Mouse (Mus musculus) heart, postnatal 0 days (tissue): ENCODE results near the gene Actl11. TPM values are rescaled to one million over a fixed set of nuclear protein-coding genes. Genes with fewer than 3 reads are reported as not detected.

Source experiments
- ATAC-seq: fragments of 200-750 bp; cut with Nextera tagmentation; 2 replicates; pipeline ENCODE4 v1.8.0; 2017; ENCODE audit warnings: low read depth, moderate number of reproducible peaks, moderate library complexity; ENCODE audit not compliant: insufficient read depth
- DNase-seq: peaks from one replicate; pipeline ENCODE4 v3.0.0-alpha.2; 2016; ENCODE audit warnings: low spot score
- H3K27ac ChIP-seq: fragments of 300-500 bp; sonication (generic); 2 replicates; pipeline ENCODE4 v1.5.1; 2014; ENCODE audit warnings: low read depth, mild to moderate bottlenecking
- H3K27me3 ChIP-seq: fragments of 300-500 bp; sonication (generic); 2 replicates; pipeline ENCODE4 v1.6.1; 2014; ENCODE audit warnings: low read length, mixed read lengths; ENCODE audit not compliant: control insufficient read depth, insufficient read depth
- H3K36me3 ChIP-seq: fragments of 300-500 bp; sonication (generic); replicated peaks from 2 replicates; pipeline ENCODE4 v1.6.1; 2014; ENCODE audit warnings: low read length, mixed read lengths; ENCODE audit not compliant: control insufficient read depth, insufficient read depth
- H3K4me1 ChIP-seq: fragments of 300-500 bp; sonication (generic); 2 replicates; pipeline ENCODE4 v1.6.1; 2014; ENCODE audit warnings: antibody characterized with exemption; ENCODE audit not compliant: control insufficient read depth, insufficient read depth
- H3K4me2 ChIP-seq: fragments of 300-500 bp; sonication (generic); 2 replicates; pipeline ENCODE4 v1.6.1; 2014; ENCODE audit warnings: low read depth, mild to moderate bottlenecking, low read length, moderate library complexity
- H3K4me3 ChIP-seq: fragments of 300-500 bp; sonication (generic); 2 replicates; pipeline ENCODE4 v1.5.1; 2014; ENCODE audit warnings: low read depth, low read length
- H3K9ac ChIP-seq: fragments of 300-500 bp; sonication (generic); replicated peaks from 2 replicates; pipeline ENCODE4 v1.6.1; 2014; ENCODE audit warnings: low read depth, low read length, mixed read lengths
- H3K9me3 ChIP-seq: fragments of 300-500 bp; sonication (generic); replicated peaks from 2 replicates; pipeline ENCODE4 v1.6.1; 2016; ENCODE audit warnings: low read length; ENCODE audit not compliant: control insufficient read depth
- CTCF ChIP-seq: IDR thresholded peaks from 2 replicates; pipeline ENCODE4 v1.5.1; 2016; ENCODE audit warnings: antibody characterized with exemption, control low read depth, low read depth
- EP300 ChIP-seq: IDR thresholded peaks from 2 replicates; pipeline ENCODE4 v1.6.1; 2016; ENCODE audit warnings: antibody characterized with exemption, low read depth
- WGBS: fragments of 180-500 bp; shearing (Covaris S2); extraction: QIAGEN DNeasy Blood & Tissue Kit; methylation state at CpG from one replicate; pipeline ENCODE4 v1.1.7; 2014; 5-methylcytosine and 5-hydroxymethylcytosine counted together
- polyA plus RNA-seq: library from polyadenylated mRNA; unstranded; fragments of >200 nt; fragmentation: Nextera tagmentation; extraction: Ambion mirVana; gene quantifications from 2 replicates; pipeline ENCODE4 v1.2.1, GENCODE M21; 2015
- total RNA-seq: library from RNA; depleted of rRNA; stranded (reverse); fragments of >200 nt; gene quantifications from 2 replicates; pipeline ENCODE4 v1.2.3, GENCODE M21; 2014; ENCODE audit warnings: low replicate concordance

The Actl11 gene
- total and polyA plus RNA-seq, 2 experiments from 2014 or later, result not detected

DNA sequence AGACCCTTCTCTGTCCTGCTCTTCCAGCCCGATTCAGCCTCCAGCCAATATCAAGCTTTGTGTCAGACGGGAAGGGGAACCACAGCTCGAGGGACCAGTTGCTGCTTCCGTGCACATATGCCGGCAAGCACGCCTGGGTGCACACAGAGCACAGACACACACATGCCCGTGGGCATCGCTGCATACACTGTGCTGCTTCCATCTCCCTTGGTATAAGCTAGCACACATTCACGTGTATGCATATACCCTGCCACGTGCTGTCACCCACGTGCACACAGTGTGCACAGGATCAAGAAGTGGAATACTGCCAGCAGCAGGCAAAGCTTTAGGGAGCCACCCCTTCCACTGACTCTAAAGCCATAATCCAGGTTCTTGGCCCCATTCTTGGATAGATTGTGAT, 5.9 kb downstream of the Actl11 start:
- TF ChIP-seq EP300, result no peak
- TF ChIP-seq CTCF, result no peak
- WGBS, result 81% methylated on average over 11 of the region's 11 CpGs
- ATAC-seq, result no peak
- Histone ChIP-seq H3K27ac (no peak overlapping the region), H3K4me2 (no peak overlapping the region), H3K27me3 (peaks cover 42% of the 10 kb centered on the region), H3K36me3 (no peaks in the 10 kb centered on the region), H3K9ac (no peak overlapping the region), H3K4me1 (peaks cover 8% of the 10 kb centered on the region), H3K9me3 (no peaks in the 10 kb centered on the region), H3K4me3 (no peak overlapping the region)
- DNase-seq, result no peak

DNA sequence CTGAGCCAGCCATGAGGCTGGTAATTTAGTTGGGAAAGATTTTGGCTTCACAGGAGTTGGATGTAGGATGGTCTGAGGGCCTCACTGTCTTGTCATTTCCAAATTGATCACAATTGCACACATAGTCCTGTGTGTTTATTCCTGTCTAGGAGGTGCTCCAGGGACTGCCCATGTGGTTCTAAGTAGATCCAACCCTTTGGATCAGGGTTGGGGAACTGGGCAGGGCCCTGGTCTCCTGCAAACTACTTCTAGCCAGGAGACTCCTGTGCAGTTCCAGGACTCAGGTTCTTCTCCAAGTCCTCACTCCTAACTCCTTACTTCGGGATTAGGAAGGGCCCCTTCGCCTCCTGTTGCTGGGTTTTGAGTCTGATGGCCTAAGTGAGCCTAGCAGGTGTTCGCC, 7.1 kb downstream of the Actl11 start, which contains the start of gene Camkv:
Gene Camkv (plus strand): TSS at position 301 of the 400 bp plus-strand sequence.
- H3K27me3 ChIP-seq, result peaks cover 43% of the 10 kb centered on the region
- TF ChIP-seq CTCF, result no peak
- TF ChIP-seq EP300, result no peak

GRCm38 (mm10) chr9:107935790-107936214, 7.5 kb downstream of the Actl11 start:
- peak; percentile 34; the same call in 1 of the 2 replicates for ATAC-seq
- H3K27ac ChIP-seq, result no peak overlapping the region

More for the DNA sequence above, 7.1 kb downstream of the Actl11 start, which contains the start of gene Camkv:
- H3K27ac ChIP-seq, result no peak within 1 kb of the TSS
- H3K4me2 ChIP-seq, result peak within 1 kb of the TSS; percentile 77
- no peak for ATAC-seq
- H3K4me1 ChIP-seq, result peaks cover 8% of the 10 kb centered on the region
- no peaks in the 10 kb centered on the region for H3K9me3 ChIP-seq
- DNase-seq, result no peak
- no peaks in the 10 kb centered on the region for H3K36me3 ChIP-seq
- peak within 1 kb of the TSS; percentile 49 for H3K4me3 ChIP-seq
- WGBS, result 26% methylated on average over 3 of the region's 3 CpGs
- peak within 1 kb of the TSS; percentile 40; the same call in 1 of the 2 replicates for H3K9ac ChIP-seq

DNA sequence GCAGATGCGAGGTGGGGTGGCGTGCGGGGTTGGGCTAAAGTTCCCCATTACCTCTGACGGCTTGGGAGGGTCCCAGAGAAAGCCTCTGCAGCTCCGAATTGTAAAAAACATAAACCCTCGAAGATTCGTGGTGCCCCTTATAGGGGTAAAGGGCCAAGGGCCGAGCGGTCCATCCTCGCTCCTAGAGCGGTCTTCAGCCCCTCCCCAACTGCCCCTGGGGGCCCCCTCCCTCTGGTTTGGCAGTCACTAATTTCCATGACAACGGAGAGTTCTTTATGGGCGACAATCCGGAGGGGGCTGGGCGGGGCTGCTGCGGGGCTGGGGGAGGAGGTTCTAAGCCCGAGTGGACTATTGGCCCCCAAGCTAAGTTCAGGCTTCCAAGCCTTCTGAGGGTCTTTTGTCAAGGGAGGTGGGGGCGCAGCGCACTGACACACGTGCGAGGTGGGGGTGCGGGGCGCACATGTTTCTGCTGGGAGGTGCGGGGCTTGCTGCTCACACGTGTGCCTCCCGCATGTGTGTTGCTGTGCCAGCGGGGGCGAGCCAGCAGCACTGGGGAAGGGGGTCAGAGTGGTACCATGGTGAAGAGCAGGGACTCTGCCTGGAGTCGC, 8.1 kb downstream of the Actl11 start:
- H3K36me3 ChIP-seq, result no peaks in the 10 kb centered on the region
- peak overlapping the region; percentile 77 for H3K4me2 ChIP-seq
- ATAC-seq, result 0 out of 2 replicates have a peak, but pooled peaks have one; percentile 19
- H3K9me3 ChIP-seq, result no peaks in the 10 kb centered on the region
- H3K27ac ChIP-seq, result no peak overlapping the region
- DNase-seq, result no peak
- 11% methylated on average over 29 of the region's 29 CpGs for WGBS
- 0 out of 2 replicates have a peak overlapping the region, but pooled peaks have one; percentile 40 for H3K9ac ChIP-seq
- peaks cover 43% of the 10 kb centered on the region for H3K27me3 ChIP-seq
- H3K4me3 ChIP-seq, result peak overlapping the region; percentile 49
- TF ChIP-seq CTCF, result no peak
- no peak for TF ChIP-seq EP300
- H3K4me1 ChIP-seq, result peaks cover 8% of the 10 kb centered on the region

More at GRCm38 (mm10) chr9:107935790-107936214, 7.5 kb downstream of the Actl11 start:
- Histone ChIP-seq H3K4me3 (peak overlapping the region; percentile 49), H3K4me2 (peak overlapping the region; percentile 77), H3K9ac (peak overlapping the region; percentile 40; the same call in 1 of the 2 replicates), H3K4me1 (peaks cover 8% of the 10 kb centered on the region), H3K9me3 (no peaks in the 10 kb centered on the region), H3K27me3 (peaks cover 43% of the 10 kb centered on the region), H3K36me3 (no peaks in the 10 kb centered on the region)
- WGBS, result 2% methylated on average over 33 of the region's 41 CpGs
- no peak for DNase-seq
- TF ChIP-seq CTCF, result no peak
- no peak for TF ChIP-seq EP300

DNA sequence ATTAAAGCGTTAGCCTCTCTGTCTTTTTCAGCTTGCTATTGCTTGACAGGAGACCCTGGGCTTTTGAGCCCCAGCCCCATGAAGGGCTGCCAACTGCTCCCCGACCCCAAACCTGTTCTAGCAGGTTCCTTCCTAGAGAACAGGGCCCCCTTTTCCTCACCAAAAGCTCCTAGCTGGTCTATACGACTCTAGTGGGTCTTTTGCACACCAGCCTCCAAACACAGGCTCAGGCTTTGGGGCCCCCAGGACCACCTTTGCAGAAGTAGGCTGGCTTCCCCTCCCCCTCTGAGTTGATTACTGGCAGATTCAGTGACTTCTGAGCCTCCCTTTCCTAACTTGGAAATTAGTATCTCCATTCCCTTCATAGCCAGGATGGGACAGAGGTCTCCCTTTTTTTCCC, 8.6 kb downstream of the Actl11 start:
- no peak for TF ChIP-seq EP300
- TF ChIP-seq CTCF, result no peak
- Histone ChIP-seq H3K4me3 (no peak overlapping the region), H3K4me1 (peaks cover 8% of the 10 kb centered on the region), H3K4me2 (0 out of 2 replicates have a peak overlapping the region, but pooled peaks have one; percentile 77), H3K9me3 (no peaks in the 10 kb centered on the region), H3K9ac (no peak overlapping the region), H3K27me3 (peaks cover 43% of the 10 kb centered on the region), H3K36me3 (no peaks in the 10 kb centered on the region), H3K27ac (no peak overlapping the region)
- 41% methylated on average over 3 of the region's 3 CpGs for WGBS
- ATAC-seq, result no peak
- no peak for DNase-seq
